Mouse (Mus musculus): Measurements from ENCODE around the gene Gm10577. TPM values are rescaled to one million over a fixed set of nuclear protein-coding genes. Genes with fewer than 3 reads are reported as not detected.

Gene Gm10577
- polyA plus RNA-seq, 1 experiment, result not detected

DNA sequence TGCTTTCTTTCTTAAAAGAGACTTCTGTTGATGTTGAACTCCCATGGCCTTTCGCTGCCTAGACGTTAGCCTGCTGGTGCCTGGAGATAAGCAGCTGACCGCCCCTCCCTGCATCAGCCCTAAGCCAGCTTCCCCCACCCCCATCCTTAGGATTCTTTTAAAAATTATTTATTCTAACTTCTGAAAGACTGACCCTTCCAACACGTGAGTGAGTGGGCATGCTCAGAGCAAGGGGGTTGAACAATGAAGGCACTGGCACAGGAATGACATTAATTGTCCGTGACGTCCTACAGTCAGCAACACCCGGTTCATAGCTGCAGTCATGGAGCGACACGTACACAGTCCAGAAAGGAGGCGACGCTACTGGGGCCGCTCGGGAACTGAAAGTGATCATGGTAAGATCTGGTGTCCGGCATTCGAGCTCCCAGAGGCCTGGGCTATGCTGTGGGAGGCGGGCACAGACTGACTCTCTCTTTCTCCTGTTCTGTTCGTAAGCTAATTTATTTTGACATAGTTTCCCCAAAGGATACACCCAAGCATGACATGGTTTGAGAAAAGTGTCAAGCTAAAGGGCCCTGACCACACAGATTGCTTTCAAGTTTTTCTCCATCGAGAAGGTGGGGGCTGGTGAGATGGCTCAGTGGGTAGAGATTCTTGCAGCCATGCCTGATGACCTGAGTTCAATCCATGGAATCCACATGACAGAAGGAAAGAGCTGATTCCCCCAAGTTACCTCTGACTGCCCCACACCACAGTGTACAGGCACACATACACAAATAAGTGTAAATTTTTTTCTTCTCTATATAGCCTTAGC is 25.8 kb downstream of the Gm10577 start:
- no peak for TF ChIP-seq POLR2A (IDR thresholded peaks at IDR 0.05; ENCODE audit: borderline replicate concordance, extremely low read depth, insufficient read depth, insufficient read length, poor library complexity, severe bottlenecking)
- TF ChIP-seq CTCF (IDR thresholded peaks at IDR 0.05; ENCODE audit: borderline replicate concordance, extremely low read depth, insufficient read depth, insufficient read length), result no peak
- peak; percentile 46 for DNase-seq (ENCODE audit: low read depth)

DNA sequence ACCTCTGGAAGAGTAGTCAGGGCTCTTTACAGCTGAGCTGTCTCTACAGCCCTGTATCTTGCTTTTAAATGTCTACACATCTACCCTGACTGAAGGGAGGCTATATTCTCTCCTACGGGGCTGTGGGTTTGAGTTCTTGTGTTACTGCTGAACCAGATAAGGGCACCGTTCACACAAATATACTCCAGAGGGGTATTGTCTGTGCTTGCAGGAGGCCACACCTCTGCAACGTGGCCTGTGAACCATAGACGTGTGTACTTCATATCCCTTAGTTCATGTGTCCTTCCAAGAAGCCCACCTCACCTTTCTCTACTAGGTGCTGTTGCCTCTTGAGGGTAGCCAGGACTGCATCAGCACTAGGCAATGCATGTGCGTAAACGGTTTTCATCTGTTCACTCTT is 28.4 kb downstream of the Gm10577 start:
- TF ChIP-seq POLR2A (IDR thresholded peaks at IDR 0.05; ENCODE audit: borderline replicate concordance, extremely low read depth, insufficient read depth, insufficient read length, poor library complexity, severe bottlenecking) (no peak), CTCF (IDR thresholded peaks at IDR 0.05; ENCODE audit: borderline replicate concordance, extremely low read depth, insufficient read depth, insufficient read length) (no peak)
- no peak for DNase-seq (ENCODE audit: low read depth)

DNA sequence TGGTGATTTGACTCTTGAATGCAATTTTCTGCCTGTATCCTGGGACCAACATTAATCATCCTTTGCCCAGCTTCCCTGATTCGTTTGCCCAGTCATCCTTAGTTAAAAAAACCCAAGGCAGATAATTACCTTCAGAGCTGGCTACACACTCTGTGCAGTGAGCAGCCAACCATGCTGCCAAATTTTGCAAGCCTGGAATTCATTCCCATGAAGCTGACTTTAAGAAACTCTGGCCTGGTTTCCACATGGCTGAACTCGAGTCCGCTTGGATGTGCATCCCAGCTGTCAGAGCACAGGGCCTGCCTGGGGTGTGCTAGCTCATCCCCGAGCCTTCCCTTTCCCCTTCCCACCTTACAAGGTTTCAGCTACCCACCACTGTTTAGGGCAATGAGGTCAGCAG is 29.5 kb downstream of the Gm10577 start:
- no peak for TF ChIP-seq POLR2A (IDR thresholded peaks at IDR 0.05; ENCODE audit: borderline replicate concordance, extremely low read depth, insufficient read depth, insufficient read length, poor library complexity, severe bottlenecking)
- TF ChIP-seq CTCF (IDR thresholded peaks at IDR 0.05; ENCODE audit: borderline replicate concordance, extremely low read depth, insufficient read depth, insufficient read length), result no peak
- peak; percentile 77 for DNase-seq (ENCODE audit: low read depth)

DNA sequence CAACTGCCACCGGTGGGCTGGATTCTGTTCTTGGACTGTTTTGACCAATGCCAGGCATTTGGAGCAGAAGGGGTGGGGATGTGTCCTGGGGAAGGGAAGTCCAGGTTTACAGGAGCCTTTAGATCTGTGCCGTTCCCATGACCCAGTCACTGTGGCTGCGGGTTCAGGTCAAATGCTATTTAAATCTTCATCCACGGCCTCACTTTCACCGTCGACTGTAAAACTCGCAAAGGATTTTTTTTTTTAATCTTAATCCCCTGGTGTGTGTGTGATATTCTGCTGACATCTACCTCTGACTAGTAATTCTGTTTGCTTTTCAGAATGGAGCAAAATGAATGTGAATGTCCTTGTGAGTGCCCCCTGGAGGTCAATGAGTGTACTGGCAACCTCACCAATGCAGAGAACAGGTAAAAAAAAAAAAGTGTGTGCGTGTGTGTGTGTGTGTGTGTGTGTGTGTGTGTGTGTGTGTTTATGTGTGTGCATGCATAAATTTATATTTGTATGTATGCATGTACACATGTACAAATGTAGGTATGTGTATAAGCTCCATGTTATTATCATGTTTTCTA is 32.2 kb downstream of the Gm10577 start:
- TF ChIP-seq CTCF (IDR thresholded peaks at IDR 0.05; ENCODE audit: borderline replicate concordance, extremely low read depth, insufficient read depth, insufficient read length), result peak; percentile 63; the same call in 1 of the 2 replicates
- no peak for TF ChIP-seq POLR2A (IDR thresholded peaks at IDR 0.05; ENCODE audit: borderline replicate concordance, extremely low read depth, insufficient read depth, insufficient read length, poor library complexity, severe bottlenecking)
- DNase-seq (ENCODE audit: low read depth), result peak; percentile 75

DNA sequence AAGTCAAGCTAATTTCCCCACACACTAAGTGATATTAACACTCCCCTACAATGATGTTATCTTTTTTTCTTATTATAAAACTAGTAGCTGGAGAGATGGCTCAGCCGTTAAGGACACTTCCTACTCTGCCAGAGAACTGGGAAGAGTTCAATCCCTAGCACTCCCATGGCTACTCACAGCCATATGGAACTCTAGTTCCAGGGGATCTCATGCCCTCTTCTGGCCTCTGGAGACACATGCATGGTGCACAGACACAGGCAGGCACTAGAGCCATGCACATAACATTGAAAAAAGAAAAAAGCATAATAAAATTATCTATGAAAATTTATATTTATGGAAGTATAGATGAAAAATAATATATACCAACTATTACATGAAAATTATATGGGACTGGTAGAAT is 33.3 kb downstream of the Gm10577 start:
- TF ChIP-seq CTCF (IDR thresholded peaks at IDR 0.05; ENCODE audit: borderline replicate concordance, extremely low read depth, insufficient read depth, insufficient read length), result no peak; the same call in 1 of the 2 replicates
- no peak for TF ChIP-seq POLR2A (IDR thresholded peaks at IDR 0.05; ENCODE audit: borderline replicate concordance, extremely low read depth, insufficient read depth, insufficient read length, poor library complexity, severe bottlenecking)
- DNase-seq (ENCODE audit: low read depth), result no peak

DNA sequence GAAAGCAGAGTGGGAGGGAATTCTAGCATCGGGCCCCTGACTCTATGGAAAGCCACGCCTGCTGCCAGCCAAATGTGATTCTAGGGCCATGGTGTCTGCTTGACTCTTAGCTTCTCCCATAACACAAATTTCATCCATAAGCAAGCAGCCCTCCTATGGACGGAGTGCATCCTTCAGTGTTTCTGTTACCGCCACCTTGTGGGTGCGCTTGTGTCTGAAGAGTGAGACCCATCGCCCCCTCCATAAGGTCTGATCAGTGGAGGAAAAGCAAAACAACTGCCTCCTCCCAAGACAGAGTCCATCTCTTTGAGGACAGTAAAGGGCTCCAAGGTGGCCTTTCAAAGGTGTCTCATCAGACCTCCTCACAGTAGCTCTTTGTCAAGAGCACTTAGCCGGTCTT is 43.0 kb downstream of the Gm10577 start:
- TF ChIP-seq CTCF (IDR thresholded peaks at IDR 0.05; ENCODE audit: borderline replicate concordance, extremely low read depth, insufficient read depth, insufficient read length) (peak; percentile 29; the same call in 1 of the 2 replicates), POLR2A (IDR thresholded peaks at IDR 0.05; ENCODE audit: borderline replicate concordance, extremely low read depth, insufficient read depth, insufficient read length, poor library complexity, severe bottlenecking) (no peak)
- DNase-seq (ENCODE audit: low read depth), result no peak

- peak; percentile 92 for DNase-seq (ENCODE audit: low read depth)
- no peak for TF ChIP-seq POLR2A (IDR thresholded peaks at IDR 0.05; ENCODE audit: borderline replicate concordance, extremely low read depth, insufficient read depth, insufficient read length, poor library complexity, severe bottlenecking)
- no peak for TF ChIP-seq CTCF (IDR thresholded peaks at IDR 0.05; ENCODE audit: borderline replicate concordance, extremely low read depth, insufficient read depth, insufficient read length)
Observed at GRCm38 (mm10) chr4:100974455-100975035, 46.0 kb downstream of the Gm10577 start.

DNA sequence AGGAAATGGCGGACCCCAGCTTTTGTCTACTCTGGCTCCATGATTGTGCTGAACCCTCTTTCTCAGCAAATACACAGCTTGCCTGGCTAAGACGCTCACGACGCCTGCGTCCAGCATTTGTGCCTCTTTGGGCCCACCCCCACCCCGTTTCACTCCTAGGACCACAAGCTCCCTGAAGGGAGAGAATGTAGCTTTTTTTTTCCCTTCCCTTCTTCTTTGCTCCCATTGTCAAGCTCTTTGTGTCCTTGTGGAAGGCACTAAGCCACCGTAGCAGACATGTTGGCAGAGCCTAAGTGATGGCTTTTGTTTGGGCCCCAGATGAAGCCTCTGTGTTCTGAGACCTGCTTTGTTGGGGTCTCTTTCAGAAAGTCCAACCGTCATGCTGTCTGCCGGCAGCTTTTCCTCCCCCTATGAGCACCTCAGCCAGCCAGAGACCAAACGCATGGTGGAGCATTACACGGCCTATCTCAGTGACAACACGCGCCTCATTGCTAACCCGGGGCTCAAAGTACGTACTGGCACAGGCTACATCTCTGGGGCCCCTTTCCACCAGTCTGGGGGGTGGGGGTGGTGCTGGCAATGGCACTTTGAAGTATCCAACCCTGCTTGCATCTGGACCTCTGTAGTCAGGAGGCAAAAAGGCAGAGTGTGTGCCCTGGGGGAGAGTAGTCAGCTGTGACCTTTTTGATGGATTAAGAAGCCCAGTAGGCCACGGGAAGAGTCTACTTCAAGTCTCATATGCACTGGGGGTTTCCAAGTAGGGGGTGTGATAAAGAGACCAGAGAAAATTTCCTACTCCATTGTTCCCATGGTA is 46.6 kb downstream of the Gm10577 start:
- peak; percentile 90 for DNase-seq (ENCODE audit: low read depth)
- TF ChIP-seq CTCF (IDR thresholded peaks at IDR 0.05; ENCODE audit: borderline replicate concordance, extremely low read depth, insufficient read depth, insufficient read length), result no peak

Other genes with a start within 250 kb of the Gm10577 start
- gene Cachd1, start 244.0 kb downstream of the Gm10577 start, polyA plus RNA-seq (2012; rRNA removed), result 111 and 150 TPM in 2 replicates
- 9.5 and 10.3 TPM in 2 replicates for gene Raver2, start 48.3 kb upstream of the Gm10577 start, polyA plus RNA-seq (2012; rRNA removed)
- 33.2 and 50.2 TPM in 2 replicates for gene Jak1, start 244.6 kb upstream of the Gm10577 start, polyA plus RNA-seq (2012; rRNA removed)

Measured in brain, embryonic 14.5 days (tissue).